In the genomic region with DNA sequence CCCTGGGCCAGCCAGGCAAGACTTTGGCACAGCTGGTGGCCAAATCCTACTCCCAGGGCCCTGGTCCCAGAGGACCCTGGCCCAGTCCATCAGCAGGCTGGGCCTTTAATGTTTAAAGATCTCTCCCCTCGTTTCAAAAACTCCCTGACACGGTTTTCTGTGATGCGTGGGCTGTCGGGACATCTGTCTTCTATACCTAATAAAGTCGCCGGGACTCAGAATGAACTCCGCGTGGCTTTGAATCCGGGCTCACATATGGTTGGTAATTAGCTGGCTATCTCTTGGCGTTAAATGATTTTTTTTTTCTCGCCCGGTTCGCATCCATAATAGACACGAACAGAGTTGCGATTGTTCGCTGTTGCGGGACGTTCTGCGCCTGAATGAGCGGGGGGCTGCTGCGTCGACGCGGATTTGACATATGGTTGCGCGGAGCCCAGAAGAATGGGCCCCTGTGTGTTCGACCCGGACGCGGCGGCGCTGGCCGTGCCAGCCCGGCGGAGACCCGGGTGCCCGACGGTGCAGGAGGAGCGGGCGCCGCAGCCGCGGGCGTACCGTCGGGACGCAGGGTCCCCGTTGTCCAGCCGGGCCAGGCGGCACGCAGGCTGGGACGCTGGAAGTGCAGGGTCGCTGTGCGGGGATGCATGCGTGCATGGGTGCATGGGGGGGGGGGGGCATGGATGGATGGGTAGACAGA, we compare ENCODE assay signal across 8 mouse cellular contexts. TPM values are rescaled to one million over a fixed set of nuclear protein-coding genes. Genes with fewer than 3 reads are reported as not detected.
DNase-seq lines count a peak whose midpoint lies in the region; ATAC-seq and TF ChIP-seq lines count a peak whose summit lies in the region.

No protein-coding gene starts in this region.

- ATAC-seq in heart, embryonic 13.5 days (ENCODE audit: extremely low read depth, insufficient number of reproducible peaks, low FRiP score, low TSS enrichment), result no peak
- ATAC-seq in hindbrain, postnatal 0 days, result peak; percentile 71
- peak; percentile 43; the same call in 1 of the 2 replicates for ATAC-seq in midbrain, embryonic 16.5 days

- TF ChIP-seq CTCF in hindbrain, postnatal 0 days (IDR thresholded peaks at IDR 0.05; ENCODE audit: low read depth), result no peak

- 7% methylated on average over 55 of the region's 55 CpGs for WGBS in heart, embryonic 13.5 days
- WGBS in hindbrain, postnatal 0 days, result 2% methylated on average over 55 of the region's 55 CpGs
- WGBS in midbrain, embryonic 16.5 days, result 1% methylated on average over 55 of the region's 55 CpGs

- H3K4me3 ChIP-seq in heart, embryonic 13.5 days, result peak overlapping the region; percentile 54
- peak overlapping the region; percentile 37 for H3K4me3 ChIP-seq in brown adipose tissue, adult 24 weeks (ENCODE audit: insufficient read depth, low read depth, low read length)
- peak overlapping the region; percentile 33 for H3K4me3 ChIP-seq in hindbrain, postnatal 0 days (ENCODE audit: low read length)
- peak overlapping the region; percentile 37 for H3K4me3 ChIP-seq in midbrain, embryonic 16.5 days (ENCODE audit: low read depth, low read length)

- H3K27ac ChIP-seq in heart, embryonic 13.5 days (replicated peaks), result no peak overlapping the region
- H3K27ac ChIP-seq in brown adipose tissue, adult 24 weeks (replicated peaks; ENCODE audit: low read depth, low read length), result no peak overlapping the region
- 0 out of 2 replicates have a peak overlapping the region, but pooled peaks have one; percentile 4 for H3K27ac ChIP-seq in hindbrain, postnatal 0 days
- no peak overlapping the region for H3K27ac ChIP-seq in midbrain, embryonic 16.5 days (ENCODE audit: low read length)

- H3K4me2 ChIP-seq in heart, embryonic 13.5 days, result peak overlapping the region; percentile 76
- peak overlapping the region; percentile 64 for H3K4me2 ChIP-seq in hindbrain, postnatal 0 days (ENCODE audit: low read depth, low read length)
- H3K4me2 ChIP-seq in midbrain, embryonic 16.5 days (ENCODE audit: low read length), result peak overlapping the region; percentile 61

- peaks cover 19% of the 10 kb centered on the region for H3K4me1 ChIP-seq in heart, embryonic 13.5 days
- H3K4me1 ChIP-seq in brown adipose tissue, adult 24 weeks (ENCODE audit: control insufficient read depth, insufficient read depth, insufficient read length, low read length), result no peaks in the 10 kb centered on the region
- H3K4me1 ChIP-seq in hindbrain, postnatal 0 days (ENCODE audit: insufficient read depth, low read length), result peaks cover 7% of the 10 kb centered on the region; the same call in 1 of the 2 replicates
- peaks cover 10% of the 10 kb centered on the region for H3K4me1 ChIP-seq in midbrain, embryonic 16.5 days (ENCODE audit: control insufficient read depth, insufficient read depth, low read length)

- H3K9me3 ChIP-seq in heart, embryonic 13.5 days, result no peaks in the 10 kb centered on the region
- H3K9me3 ChIP-seq in hindbrain, postnatal 0 days (ENCODE audit: low read length), result no peaks in the 10 kb centered on the region
- H3K9me3 ChIP-seq in midbrain, embryonic 16.5 days (replicated peaks; ENCODE audit: control insufficient read depth, low read length, poor library complexity, severe bottlenecking), result no peaks in the 10 kb centered on the region

- H3K27me3 ChIP-seq in heart, embryonic 13.5 days (replicated peaks), result peaks cover 69% of the 10 kb centered on the region
- H3K27me3 ChIP-seq in hindbrain, postnatal 0 days (ENCODE audit: insufficient read depth, low read length), result 0 out of 2 replicates have a peak, but pooled peaks cover 6% of the 10 kb centered on the region
- H3K27me3 ChIP-seq in midbrain, embryonic 16.5 days (ENCODE audit: control insufficient read depth, insufficient read depth, low read depth, low read length), result no peaks in the 10 kb centered on the region

- DNase-seq in heart, adult 9 months (ENCODE audit: low spot score in 2 of 2), result no peak
- peak; percentile 54 for DNase-seq in hindbrain, postnatal 0 days (ENCODE audit: low spot score)
- no peak for DNase-seq in layer of hippocampus, adult 9-10 months (ENCODE audit: low spot score)
- DNase-seq in ovary, postnatal 14 days (ENCODE audit: low spot score), result no peak
- no peak for DNase-seq in adipocyte (ENCODE audit: low spot score)

- no peaks in the 10 kb centered on the region for H3K36me3 ChIP-seq in heart, embryonic 13.5 days
- H3K36me3 ChIP-seq in hindbrain, postnatal 0 days (ENCODE audit: insufficient read depth, low read length), result no peaks in the 10 kb centered on the region
- no peaks in the 10 kb centered on the region for H3K36me3 ChIP-seq in midbrain, embryonic 16.5 days (ENCODE audit: control insufficient read depth, insufficient read depth, low read length)

- H3K9ac ChIP-seq in heart, embryonic 13.5 days, result peak overlapping the region; percentile 78
- peak overlapping the region; percentile 47; the same call in 1 of the 2 replicates for H3K9ac ChIP-seq in hindbrain, postnatal 0 days (replicated peaks; ENCODE audit: low read length)
- peak overlapping the region; percentile 61 for H3K9ac ChIP-seq in midbrain, embryonic 16.5 days (ENCODE audit: low read depth, low read length)

RNA-seq across cellular contexts. Expression of a gene that starts 15.7 kb away (rescaled TPM):
- polyA plus RNA-seq in heart, embryonic 13.5 days (2015; fragmentation: Nextera tagmentation; extraction: Ambion mirVana), result 621 and 622 TPM in 2 replicates
- polyA plus RNA-seq in brown adipose tissue, adult 24 weeks (2012; ENCODE audit: insufficient read depth, insufficient read length, missing spikeins), result 12.2 and 15.0 TPM in 2 replicates
- total RNA-seq in hindbrain, postnatal 0 days (2014; rRNA removed), result 127 and 139 TPM in 2 replicates
- polyA plus RNA-seq in hindbrain, postnatal 0 days (2015; fragmentation: Nextera tagmentation; extraction: Ambion mirVana), result 144 and 150 TPM in 2 replicates
- polyA plus RNA-seq in midbrain, embryonic 16.5 days (2015; fragmentation: Nextera tagmentation; extraction: Ambion mirVana), result 171 and 184 TPM in 2 replicates

RNA-seq across cellular contexts. Expression of a gene that starts 28.4 kb away (rescaled TPM):
- polyA plus RNA-seq in heart, embryonic 13.5 days (2015; fragmentation: Nextera tagmentation; extraction: Ambion mirVana), result 0.90 and 1.3 TPM in 2 replicates
- not detected in 2 replicates for polyA plus RNA-seq in brown adipose tissue, adult 24 weeks (2012; ENCODE audit: insufficient read depth, insufficient read length, missing spikeins)
- total RNA-seq in hindbrain, postnatal 0 days (2014; rRNA removed), result 0.58 and 1.8 TPM in 2 replicates
- polyA plus RNA-seq in hindbrain, postnatal 0 days (2015; fragmentation: Nextera tagmentation; extraction: Ambion mirVana), result 0.90 and 1.2 TPM in 2 replicates
- polyA plus RNA-seq in midbrain, embryonic 16.5 days (2015; fragmentation: Nextera tagmentation; extraction: Ambion mirVana), result 0.55 and 1.1 TPM in 2 replicates

RNA-seq across cellular contexts. Expression of a gene that starts 57.8 kb away (rescaled TPM):
- polyA plus RNA-seq in heart, embryonic 13.5 days (2015; fragmentation: Nextera tagmentation; extraction: Ambion mirVana), result 1.2 and 2.3 TPM in 2 replicates
- not detected in 2 replicates for polyA plus RNA-seq in brown adipose tissue, adult 24 weeks (2012; ENCODE audit: insufficient read depth, insufficient read length, missing spikeins)
- 0.52 TPM in 1 of 2 replicates, not detected in the other for total RNA-seq in hindbrain, postnatal 0 days (2014; rRNA removed)
- 0.66 and 0.73 TPM in 2 replicates for polyA plus RNA-seq in hindbrain, postnatal 0 days (2015; fragmentation: Nextera tagmentation; extraction: Ambion mirVana)
- polyA plus RNA-seq in midbrain, embryonic 16.5 days (2015; fragmentation: Nextera tagmentation; extraction: Ambion mirVana), result 0.93 TPM in 1 of 2 replicates, not detected in the other
